Mouse (Mus musculus) thymus, adult 2 months (tissue): ENCODE results near the gene Cdh5.

Source experiments
- CTCF ChIP-seq: fragments of 200-500 bp; IDR thresholded peaks from 2 replicates; pipeline ENCODE4 v1.5.1; 2012; ENCODE audit warnings: mild to moderate bottlenecking, control low read depth, low read length, moderate library complexity, borderline replicate concordance; ENCODE audit not compliant: control insufficient read depth, poor library complexity, insufficient read depth; ENCODE audit errors: extremely low read depth
- POLR2A ChIP-seq: fragments of 200-500 bp; IDR thresholded peaks from 2 replicates; pipeline ENCODE4 v1.6.1; 2012; ENCODE audit warnings: mild to moderate bottlenecking, low read length, control low read depth, moderate library complexity; ENCODE audit not compliant: control insufficient read depth, poor library complexity, insufficient read depth; ENCODE audit errors: extremely low read depth

DNA sequence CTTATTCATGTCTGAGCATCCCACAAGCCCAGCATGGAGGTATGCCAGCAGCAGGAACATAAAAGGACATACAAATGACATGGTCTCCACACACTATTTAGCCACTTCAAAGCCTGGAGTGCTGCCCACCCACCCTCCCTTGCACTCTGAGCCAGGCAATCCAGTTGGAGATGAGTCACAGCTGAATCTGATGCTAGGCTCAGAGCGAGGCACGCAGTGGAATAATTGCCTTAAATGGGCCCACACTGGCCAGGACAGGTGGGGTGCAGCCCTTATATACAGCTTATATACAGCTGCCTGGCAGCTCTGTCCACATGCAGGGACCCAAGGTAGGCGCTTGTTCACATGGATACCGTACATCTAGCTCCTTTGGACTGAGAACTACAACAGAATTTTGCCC, 75.6 kb downstream of the Cdh5 start:
- TF ChIP-seq POLR2A, result no peak
- no peak for TF ChIP-seq CTCF
